Mouse (Mus musculus) limb, embryonic 11.5 days (tissue): Measurements from ENCODE around the gene Fam155a. TPM values are rescaled to one million over a fixed set of nuclear protein-coding genes. Genes with fewer than 3 reads are reported as not detected.
"Not testable (repeated sequence)": the region's sequence is repeated elsewhere in the genome, so short reads cannot be mapped to it uniquely, and the experiment has no call there.

ENCODE experiments used
- ATAC-seq: fragments of 200-750 bp; cut with Nextera tagmentation; 2 replicates; pipeline ENCODE4 v1.8.0; 2017; ENCODE audit warnings: low read depth; ENCODE audit not compliant: insufficient number of reproducible peaks, low FRiP score, low TSS enrichment
- DNase-seq: peaks from one replicate; pipeline ENCODE4 v3.0.0-alpha.2; 2015; ENCODE audit warnings: low spot score
- H3K27ac ChIP-seq: fragments of 300-500 bp; sonication (generic); replicated peaks from 2 replicates; pipeline ENCODE4 v1.5.1; 2014; ENCODE audit warnings: low read depth, mild to moderate bottlenecking, low read length
- H3K27me3 ChIP-seq: fragments of 300-500 bp; sonication (generic); 2 replicates; pipeline ENCODE4 v1.6.1; 2014; ENCODE audit warnings: mild to moderate bottlenecking, low read length, mixed read lengths; ENCODE audit not compliant: control insufficient read depth, insufficient read depth
- H3K36me3 ChIP-seq: fragments of 300-500 bp; sonication (generic); 2 replicates; pipeline ENCODE4 v1.6.1; 2014; ENCODE audit warnings: mild to moderate bottlenecking, low read length, moderate library complexity, mixed read lengths; ENCODE audit not compliant: control insufficient read depth, insufficient read depth
- H3K4me1 ChIP-seq: fragments of 300-500 bp; sonication (generic); 2 replicates; pipeline ENCODE4 v1.6.1; 2014; ENCODE audit warnings: low read length, mixed read lengths; ENCODE audit not compliant: control insufficient read depth, insufficient read depth
- H3K4me2 ChIP-seq: fragments of 300-500 bp; sonication (generic); 2 replicates; pipeline ENCODE4 v1.6.1; 2014; ENCODE audit warnings: low read depth, mild to moderate bottlenecking, moderate library complexity; ENCODE audit not compliant: severe bottlenecking
- H3K4me3 ChIP-seq: fragments of 300-500 bp; sonication (generic); 2 replicates; pipeline ENCODE4 v1.5.1; 2014; ENCODE audit warnings: low read depth, low read length
- H3K9ac ChIP-seq: fragments of 300-500 bp; sonication (generic); 2 replicates; pipeline ENCODE4 v1.6.1; 2014; ENCODE audit warnings: mild to moderate bottlenecking, low read length
- H3K9me3 ChIP-seq: fragments of 300-500 bp; sonication (generic); 2 replicates; pipeline ENCODE4 v1.6.1; 2016; ENCODE audit warnings: low read length; ENCODE audit not compliant: control insufficient read depth
- WGBS: fragments of 180-500 bp; shearing (Covaris S2); extraction: QIAGEN DNeasy Blood & Tissue Kit; methylation state at CpG from one replicate; pipeline ENCODE4 v1.1.7; 2014; 5-methylcytosine and 5-hydroxymethylcytosine counted together
- polyA plus RNA-seq: library from polyadenylated mRNA; unstranded; fragments of >200 nt; fragmentation: Nextera tagmentation; extraction: Ambion mirVana; gene quantifications from 2 replicates; pipeline ENCODE4 v1.2.1, GENCODE M21; 2014

Fam155a gene
- polyA plus RNA-seq: 0.15 and 0.33 TPM in 2 replicates

GRCm38 (mm10) chr8:9770999-9771605 is at the start of gene Fam155a:
Gene Fam155a (minus strand): TSS chr8:9771161.
- no peak for ATAC-seq
- H3K27ac ChIP-seq: no peak within 1 kb of the TSS

GRCm38 (mm10) chr8:9813273-9813946 is 42.4 kb upstream of the Fam155a start:
- Histone ChIP-seq H3K36me3 (no peaks in the 10 kb centered on the region), H3K4me2 (no peak overlapping the region), H3K4me3 (no peak overlapping the region), H3K27ac (no peak overlapping the region), H3K4me1 (peaks cover 5% of the 10 kb centered on the region; the same call in 1 of the 2 replicates), H3K9ac (no peak overlapping the region), H3K9me3 (no peaks in the 10 kb centered on the region), H3K27me3 (no peaks in the 10 kb centered on the region)
- ATAC-seq: no peak; the same call in 1 of the 2 replicates
- WGBS: 18% methylated on average over 8 of the region's 8 CpGs
- peak; percentile 51 for DNase-seq

More at GRCm38 (mm10) chr8:9770999-9771605, at the start of gene Fam155a:
- WGBS: 2% methylated on average over 26 of the region's 29 CpGs
- Histone ChIP-seq H3K4me2 (peak within 1 kb of the TSS; percentile 83), H3K9me3 (no peaks in the 10 kb centered on the region), H3K4me1 (peaks cover 8% of the 10 kb centered on the region; the same call in 1 of the 2 replicates), H3K9ac (peak within 1 kb of the TSS; percentile 22; the same call in 1 of the 2 replicates), H3K4me3 (peak within 1 kb of the TSS; percentile 46), H3K36me3 (no peaks in the 10 kb centered on the region), H3K27me3 (peaks cover 45% of the 10 kb centered on the region)
- DNase-seq: peak; percentile 40

GRCm38 (mm10) chr8:9810955-9811530 is 40.1 kb upstream of the Fam155a start:
- Histone ChIP-seq H3K9me3 (no peaks in the 10 kb centered on the region), H3K27me3 (no peaks in the 10 kb centered on the region), H3K4me2 (no peak overlapping the region), H3K36me3 (no peaks in the 10 kb centered on the region), H3K27ac (no peak overlapping the region), H3K4me3 (no peak overlapping the region), H3K4me1 (no peaks in the 10 kb centered on the region; the same call in 1 of the 2 replicates), H3K9ac (no peak overlapping the region)
- WGBS: 67% methylated on average over 12 of the region's 12 CpGs
- ATAC-seq (no peak), DNase-seq (peak; percentile 16)

- H3K9ac ChIP-seq: no peak overlapping the region
- no peaks in the 10 kb centered on the region for H3K27me3 ChIP-seq
- no peak for DNase-seq
- no peak for ATAC-seq
- no peak overlapping the region for H3K27ac ChIP-seq
- H3K4me2 ChIP-seq: no peak overlapping the region
- H3K36me3 ChIP-seq: no peaks in the 10 kb centered on the region
- WGBS: 85% methylated on average over 9 of the region's 9 CpGs
- no peaks in the 10 kb centered on the region for H3K9me3 ChIP-seq
- no peak overlapping the region for H3K4me3 ChIP-seq
- peaks cover 4% of the 10 kb centered on the region; the same call in 1 of the 2 replicates for H3K4me1 ChIP-seq
These were observed 37.6 kb upstream of the Fam155a start for GRCm38 (mm10) chr8:9808596-9808995.

GRCm38 (mm10) chr8:9805676-9806075 is 34.7 kb upstream of the Fam155a start:
- no peak for ATAC-seq
- no peaks in the 10 kb centered on the region for H3K9me3 ChIP-seq
- no peak for DNase-seq
- no peak overlapping the region for H3K4me3 ChIP-seq
- 37% methylated on average over 1 of the region's 1 CpGs for WGBS
- no peaks in the 10 kb centered on the region for H3K27me3 ChIP-seq
- no peak overlapping the region for H3K9ac ChIP-seq
- no peaks in the 10 kb centered on the region for H3K36me3 ChIP-seq
- peaks cover 4% of the 10 kb centered on the region; the same call in 1 of the 2 replicates for H3K4me1 ChIP-seq
- H3K4me2 ChIP-seq: no peak overlapping the region
- no peak overlapping the region for H3K27ac ChIP-seq

GRCm38 (mm10) chr8:9800346-9800745 is 29.4 kb upstream of the Fam155a start:
- H3K4me1 ChIP-seq, H3K4me2 ChIP-seq, H3K27me3 ChIP-seq, H3K9me3 ChIP-seq, H3K9ac ChIP-seq, H3K4me3 ChIP-seq, ATAC-seq, H3K36me3 ChIP-seq, H3K27ac ChIP-seq: not testable (repeated sequence)
- peak; percentile 61 for DNase-seq
- 40% methylated on average over 11 of the region's 11 CpGs for WGBS

- WGBS: 72% methylated on average over 11 of the region's 11 CpGs
These were observed 29.0 kb upstream of the Fam155a start for GRCm38 (mm10) chr8:9799923-9800322.

GRCm38 (mm10) chr8:9797514-9797913 is 26.6 kb upstream of the Fam155a start:
- H3K9ac ChIP-seq: no peak overlapping the region
- H3K4me2 ChIP-seq: no peak overlapping the region
- no peaks in the 10 kb centered on the region for H3K36me3 ChIP-seq
- no peak overlapping the region for H3K4me3 ChIP-seq
- 89% methylated on average over 8 of the region's 8 CpGs for WGBS
- no peak overlapping the region for H3K27ac ChIP-seq
- no peak for ATAC-seq
- DNase-seq: no peak
- H3K4me1 ChIP-seq: no peaks in the 10 kb centered on the region
- H3K27me3 ChIP-seq: no peaks in the 10 kb centered on the region
- no peaks in the 10 kb centered on the region for H3K9me3 ChIP-seq

More at GRCm38 (mm10) chr8:9799923-9800322, 29.0 kb upstream of the Fam155a start:
- no peak for DNase-seq
- Histone ChIP-seq H3K4me1 (no peaks in the 10 kb centered on the region), H3K9ac (no peak overlapping the region), H3K9me3 (no peaks in the 10 kb centered on the region), H3K27ac (no peak overlapping the region), H3K36me3 (no peaks in the 10 kb centered on the region), H3K27me3 (no peaks in the 10 kb centered on the region), H3K4me3 (no peak overlapping the region), H3K4me2 (no peak overlapping the region)
- no peak for ATAC-seq
